Mouse (Mus musculus): ENCODE results near the gene Pld3. TPM values are rescaled to one million over a fixed set of nuclear protein-coding genes. Genes with fewer than 3 reads are reported as not detected.

Pld3 gene
- polyA plus RNA-seq, 1 experiment, result 50.8 TPM

GRCm38 (mm10) chr7:27541431-27541830 is 11.6 kb downstream of the Pld3 start:
- H3K4me1 ChIP-seq (ENCODE audit: control insufficient read depth, insufficient read depth, low read length), result no peaks in the 10 kb centered on the region
- H3K36me3 ChIP-seq (ENCODE audit: control insufficient read depth, insufficient read depth, low read length, poor library complexity, severe bottlenecking), result no peaks in the 10 kb centered on the region; the same call in 1 of the 2 replicates
- no peak overlapping the region for H3K27ac ChIP-seq (ENCODE audit: insufficient read depth, low read length)
- no peak overlapping the region; the same call in 1 of the 2 replicates for H3K4me3 ChIP-seq (ENCODE audit: low read depth, low read length)
- H3K27me3 ChIP-seq (ENCODE audit: control insufficient read depth, insufficient read depth, low read length, poor library complexity, severe bottlenecking), result no peaks in the 10 kb centered on the region
- TF ChIP-seq CTCF (IDR thresholded peaks at IDR 0.05; ENCODE audit: low read depth, low read length) (no peak), EP300 (IDR thresholded peaks at IDR 0.05; ENCODE audit: insufficient read depth, low read depth, low read length) (no peak), POLR2A (IDR thresholded peaks at IDR 0.05; ENCODE audit: insufficient read depth, low read length) (no peak)
- H3K9me3 ChIP-seq (replicated peaks; ENCODE audit: control insufficient read depth, insufficient read depth, low read length, poor library complexity, severe bottlenecking), result no peaks in the 10 kb centered on the region
- peak overlapping the region; percentile 40; the same call in 1 of the 2 replicates for H3K9ac ChIP-seq (ENCODE audit: low read depth, poor library complexity, severe bottlenecking)

- H3K27me3 ChIP-seq (ENCODE audit: control insufficient read depth, insufficient read depth, low read length, poor library complexity, severe bottlenecking), result no peaks in the 10 kb centered on the region
- no peak overlapping the region for H3K4me3 ChIP-seq (ENCODE audit: low read depth, low read length)
- no peaks in the 10 kb centered on the region for H3K9me3 ChIP-seq (replicated peaks; ENCODE audit: control insufficient read depth, insufficient read depth, low read length, poor library complexity, severe bottlenecking)
- H3K27ac ChIP-seq (ENCODE audit: insufficient read depth, low read length), result no peak overlapping the region
- TF ChIP-seq POLR2A (IDR thresholded peaks at IDR 0.05; ENCODE audit: insufficient read depth, low read length) (no peak), CTCF (IDR thresholded peaks at IDR 0.05; ENCODE audit: low read depth, low read length) (no peak), EP300 (IDR thresholded peaks at IDR 0.05; ENCODE audit: insufficient read depth, low read depth, low read length) (no peak)
- peaks cover 3% of the 10 kb centered on the region for H3K36me3 ChIP-seq (ENCODE audit: control insufficient read depth, insufficient read depth, low read length, poor library complexity, severe bottlenecking)
- H3K4me1 ChIP-seq (ENCODE audit: control insufficient read depth, insufficient read depth, low read length), result no peaks in the 10 kb centered on the region
- H3K9ac ChIP-seq (ENCODE audit: low read depth, poor library complexity, severe bottlenecking), result no peak overlapping the region
These were observed 12.1 kb downstream of the Pld3 start for GRCm38 (mm10) chr7:27540935-27541334.

- Histone ChIP-seq H3K9ac (ENCODE audit: low read depth, poor library complexity, severe bottlenecking) (no peak overlapping the region), H3K36me3 (ENCODE audit: control insufficient read depth, insufficient read depth, low read length, poor library complexity, severe bottlenecking) (peaks cover 7% of the 10 kb centered on the region), H3K27me3 (ENCODE audit: control insufficient read depth, insufficient read depth, low read length, poor library complexity, severe bottlenecking) (no peaks in the 10 kb centered on the region)
These were observed 12.5 kb downstream of the Pld3 start for GRCm38 (mm10) chr7:27540521-27540920.

GRCm38 (mm10) chr7:27538797-27539196 is 14.2 kb downstream of the Pld3 start:
- Histone ChIP-seq H3K36me3 (ENCODE audit: control insufficient read depth, insufficient read depth, low read length, poor library complexity, severe bottlenecking) (peaks cover 7% of the 10 kb centered on the region), H3K9ac (ENCODE audit: low read depth, poor library complexity, severe bottlenecking) (no peak overlapping the region), H3K27ac (ENCODE audit: insufficient read depth, low read length) (no peak overlapping the region), H3K4me1 (ENCODE audit: control insufficient read depth, insufficient read depth, low read length) (no peaks in the 10 kb centered on the region), H3K4me3 (ENCODE audit: low read depth, low read length) (no peak overlapping the region), H3K27me3 (ENCODE audit: control insufficient read depth, insufficient read depth, low read length, poor library complexity, severe bottlenecking) (no peaks in the 10 kb centered on the region), H3K9me3 (replicated peaks; ENCODE audit: control insufficient read depth, insufficient read depth, low read length, poor library complexity, severe bottlenecking) (no peaks in the 10 kb centered on the region)
- no peak for TF ChIP-seq POLR2A (IDR thresholded peaks at IDR 0.05; ENCODE audit: insufficient read depth, low read length)
- no peak for TF ChIP-seq EP300 (IDR thresholded peaks at IDR 0.05; ENCODE audit: insufficient read depth, low read depth, low read length)
- no peak for TF ChIP-seq CTCF (IDR thresholded peaks at IDR 0.05; ENCODE audit: low read depth, low read length)

More at GRCm38 (mm10) chr7:27540521-27540920, 12.5 kb downstream of the Pld3 start:
- H3K27ac ChIP-seq (ENCODE audit: insufficient read depth, low read length), result no peak overlapping the region
- no peaks in the 10 kb centered on the region for H3K9me3 ChIP-seq (replicated peaks; ENCODE audit: control insufficient read depth, insufficient read depth, low read length, poor library complexity, severe bottlenecking)
- no peaks in the 10 kb centered on the region for H3K4me1 ChIP-seq (ENCODE audit: control insufficient read depth, insufficient read depth, low read length)
- TF ChIP-seq POLR2A (IDR thresholded peaks at IDR 0.05; ENCODE audit: insufficient read depth, low read length) (no peak), EP300 (IDR thresholded peaks at IDR 0.05; ENCODE audit: insufficient read depth, low read depth, low read length) (no peak), CTCF (IDR thresholded peaks at IDR 0.05; ENCODE audit: low read depth, low read length) (no peak)
- H3K4me3 ChIP-seq (ENCODE audit: low read depth, low read length), result no peak overlapping the region

- Histone ChIP-seq H3K27me3 (ENCODE audit: control insufficient read depth, insufficient read depth, low read length, poor library complexity, severe bottlenecking) (no peaks in the 10 kb centered on the region), H3K4me3 (ENCODE audit: low read depth, low read length) (no peak overlapping the region), H3K9ac (ENCODE audit: low read depth, poor library complexity, severe bottlenecking) (no peak overlapping the region), H3K27ac (ENCODE audit: insufficient read depth, low read length) (no peak overlapping the region; the same call in 1 of the 2 replicates), H3K4me1 (ENCODE audit: control insufficient read depth, insufficient read depth, low read length) (no peaks in the 10 kb centered on the region), H3K9me3 (replicated peaks; ENCODE audit: control insufficient read depth, insufficient read depth, low read length, poor library complexity, severe bottlenecking) (no peaks in the 10 kb centered on the region), H3K36me3 (ENCODE audit: control insufficient read depth, insufficient read depth, low read length, poor library complexity, severe bottlenecking) (peaks cover 7% of the 10 kb centered on the region)
- no peak for TF ChIP-seq EP300 (IDR thresholded peaks at IDR 0.05; ENCODE audit: insufficient read depth, low read depth, low read length)
- no peak for TF ChIP-seq CTCF (IDR thresholded peaks at IDR 0.05; ENCODE audit: low read depth, low read length)
These were observed 15.0 kb downstream of the Pld3 start for GRCm38 (mm10) chr7:27537998-27538397.

GRCm38 (mm10) chr7:27536618-27537017 is 16.4 kb downstream of the Pld3 start:
- Histone ChIP-seq H3K4me3 (ENCODE audit: low read depth, low read length) (no peak overlapping the region), H3K9me3 (replicated peaks; ENCODE audit: control insufficient read depth, insufficient read depth, low read length, poor library complexity, severe bottlenecking) (no peaks in the 10 kb centered on the region), H3K27me3 (ENCODE audit: control insufficient read depth, insufficient read depth, low read length, poor library complexity, severe bottlenecking) (no peaks in the 10 kb centered on the region), H3K27ac (ENCODE audit: insufficient read depth, low read length) (no peak overlapping the region), H3K36me3 (ENCODE audit: control insufficient read depth, insufficient read depth, low read length, poor library complexity, severe bottlenecking) (peaks cover 10% of the 10 kb centered on the region), H3K4me1 (ENCODE audit: control insufficient read depth, insufficient read depth, low read length) (peaks cover 1% of the 10 kb centered on the region), H3K9ac (ENCODE audit: low read depth, poor library complexity, severe bottlenecking) (no peak overlapping the region)
- TF ChIP-seq EP300 (IDR thresholded peaks at IDR 0.05; ENCODE audit: insufficient read depth, low read depth, low read length) (no peak), CTCF (IDR thresholded peaks at IDR 0.05; ENCODE audit: low read depth, low read length) (no peak)

Data from ES-Bruce4 (cell line).